In genomic region chr15:79109321-79109934, GRCm38 (mm10) we compare ENCODE assay signal across 8 mouse cellular contexts. TPM values are rescaled to one million over a fixed set of nuclear protein-coding genes. Genes with fewer than 3 reads are reported as not detected.
DNase-seq lines count a peak whose midpoint lies in the region; ATAC-seq and TF ChIP-seq lines count a peak whose summit lies in the region.

No protein-coding gene starts in this region.

- ATAC-seq in forebrain, embryonic 13.5 days = peak; percentile 71
- ATAC-seq in limb, embryonic 15.5 days (ENCODE audit: insufficient number of reproducible peaks, low FRiP score, low TSS enrichment, low read depth) = peak; percentile 21; the same call in 1 of the 2 replicates
- ATAC-seq in neural tube, embryonic 11.5 days (ENCODE audit: insufficient read depth, low FRiP score, low TSS enrichment) = peak; percentile 60

- peaks cover 2% of the 10 kb centered on the region; the same call in 1 of the 2 replicates for H3K27me3 ChIP-seq in forebrain, embryonic 13.5 days
- H3K27me3 ChIP-seq in limb, embryonic 15.5 days = no peaks in the 10 kb centered on the region
- H3K27me3 ChIP-seq in neural tube, embryonic 11.5 days (ENCODE audit: control insufficient read depth, insufficient read depth, low read length) = no peaks in the 10 kb centered on the region

- TF ChIP-seq CTCF in left cerebral cortex, adult 2 months (IDR thresholded peaks at IDR 0.05) = no peak

- WGBS in forebrain, embryonic 13.5 days = under 1% methylated on average over 41 of the region's 46 CpGs
- under 1% methylated on average over 44 of the region's 46 CpGs for WGBS in limb, embryonic 15.5 days
- WGBS in neural tube, embryonic 11.5 days = under 1% methylated on average over 46 of the region's 46 CpGs

- H3K9ac ChIP-seq in forebrain, embryonic 13.5 days = peak overlapping the region; percentile 89
- peak overlapping the region; percentile 96 for H3K9ac ChIP-seq in limb, embryonic 15.5 days
- peak overlapping the region; percentile 91 for H3K9ac ChIP-seq in neural tube, embryonic 11.5 days (ENCODE audit: low read length)

- intact Hi-C loops in left cerebral cortex, adult 2 months (cut with DNase I) = no loop called here
- intact Hi-C loops in left cerebral cortex, postnatal 25 days (cut with DNase I) = no loop called here

- H3K4me3 ChIP-seq in left cerebral cortex, adult 2 months = peak overlapping the region; percentile 71
- H3K4me3 ChIP-seq in forebrain, embryonic 13.5 days = peak overlapping the region; percentile 90
- H3K4me3 ChIP-seq in limb, embryonic 15.5 days = peak overlapping the region; percentile 92
- peak overlapping the region; percentile 81 for H3K4me3 ChIP-seq in neural tube, embryonic 11.5 days (ENCODE audit: low read depth, low read length)

- no peaks in the 10 kb centered on the region for H3K9me3 ChIP-seq in forebrain, embryonic 13.5 days (replicated peaks)
- no peaks in the 10 kb centered on the region for H3K9me3 ChIP-seq in limb, embryonic 15.5 days
- H3K9me3 ChIP-seq in neural tube, embryonic 11.5 days (ENCODE audit: control insufficient read depth, low read length) = no peaks in the 10 kb centered on the region

- peak in 1 of 2 experiments; percentile 32 for DNase-seq in left cerebral cortex, adult 2 months (ENCODE audit: extremely low spot score in 1 of 2, low spot score in 2 of 2)
- DNase-seq in left cerebral cortex, postnatal 25 days (ENCODE audit: low spot score in 2 of 2) = no peak
- DNase-seq in T-cell, adult 2 months (ENCODE audit: low spot score) = peak; percentile 32
- DNase-seq in neural tube, embryonic 11.5 days (ENCODE audit: low spot score) = no peak
- DNase-seq in cerebellum, adult 18-20 months = no peak
- DNase-seq in adrenal gland, adult 18-20 months (ENCODE audit: low spot score in 2 of 2) = no peak

- peak overlapping the region; percentile 96 for H3K4me2 ChIP-seq in forebrain, embryonic 13.5 days
- peak overlapping the region; percentile 91 for H3K4me2 ChIP-seq in limb, embryonic 15.5 days
- peak overlapping the region; percentile 99 for H3K4me2 ChIP-seq in neural tube, embryonic 11.5 days (ENCODE audit: low read depth)

- H3K36me3 ChIP-seq in forebrain, embryonic 13.5 days (ENCODE audit: poor library complexity, severe bottlenecking) = no peaks in the 10 kb centered on the region
- H3K36me3 ChIP-seq in limb, embryonic 15.5 days = peaks cover 7% of the 10 kb centered on the region
- H3K36me3 ChIP-seq in neural tube, embryonic 11.5 days (ENCODE audit: control insufficient read depth, insufficient read depth, low read length) = no peaks in the 10 kb centered on the region

- H3K27ac ChIP-seq in left cerebral cortex, adult 2 months = peak overlapping the region; percentile 80
- H3K27ac ChIP-seq in forebrain, embryonic 13.5 days = peak overlapping the region; percentile 51
- H3K27ac ChIP-seq in limb, embryonic 15.5 days = peak overlapping the region; percentile 93
- H3K27ac ChIP-seq in neural tube, embryonic 11.5 days (ENCODE audit: low read depth, low read length) = peak overlapping the region; percentile 58

- peaks cover 34% of the 10 kb centered on the region for H3K4me1 ChIP-seq in forebrain, embryonic 13.5 days
- peaks cover 38% of the 10 kb centered on the region for H3K4me1 ChIP-seq in limb, embryonic 15.5 days
- peaks cover 4% of the 10 kb centered on the region; the same call in 1 of the 2 replicates for H3K4me1 ChIP-seq in neural tube, embryonic 11.5 days (ENCODE audit: control insufficient read depth, insufficient read depth, low read length)

RNA-seq across cellular contexts. Expression of gene Micall1, which starts 0.7 kb away (rescaled TPM):
- total RNA-seq in left cerebral cortex, adult 2 months (2021) = 10 to 100 TPM; 22.8 to 23.2 TPM
- 10 to 100 TPM; 23.8 to 24.1 TPM for total RNA-seq in left cerebral cortex, postnatal 25 days (2021)
- polyA plus RNA-seq in forebrain, embryonic 13.5 days (2015; fragmentation: Nextera tagmentation; extraction: Ambion mirVana) = 5.4 and 6.5 TPM in 2 replicates
- polyA plus RNA-seq in limb, embryonic 15.5 days (2015; fragmentation: Nextera tagmentation; extraction: Ambion mirVana) = 15.1 and 16.3 TPM in 2 replicates
- 6.8 and 7.9 TPM in 2 replicates for polyA plus RNA-seq in neural tube, embryonic 11.5 days (2014; fragmentation: Nextera tagmentation; extraction: Ambion mirVana)
- 10 to 100 TPM; 39.0 to 45.5 TPM for total RNA-seq in adrenal gland, adult 18-20 months (2021)

RNA-seq across cellular contexts. Expression of gene Polr2f, which starts 31.4 kb away (rescaled TPM):
- 100 to 1,000 TPM; 100 to 103 TPM for total RNA-seq in left cerebral cortex, adult 2 months (2021)
- total RNA-seq in left cerebral cortex, postnatal 25 days (2021) = 100 to 1,000 TPM in 1 of 2 experiments, 10 to 100 TPM in 1; 98.4 to 106 TPM
- 300 and 353 TPM in 2 replicates for polyA plus RNA-seq in forebrain, embryonic 13.5 days (2015; fragmentation: Nextera tagmentation; extraction: Ambion mirVana)
- 295 and 310 TPM in 2 replicates for polyA plus RNA-seq in limb, embryonic 15.5 days (2015; fragmentation: Nextera tagmentation; extraction: Ambion mirVana)
- polyA plus RNA-seq in neural tube, embryonic 11.5 days (2014; fragmentation: Nextera tagmentation; extraction: Ambion mirVana) = 301 and 311 TPM in 2 replicates
- 100 to 1,000 TPM; 137 to 150 TPM for total RNA-seq in adrenal gland, adult 18-20 months (2021)

RNA-seq across cellular contexts. Expression of gene 1700088E04Rik, which starts 31.6 kb away (rescaled TPM):
- total RNA-seq in left cerebral cortex, adult 2 months (2021) = 10 to 100 TPM; 12.0 to 12.9 TPM
- 10 to 100 TPM; 11.7 to 12.2 TPM for total RNA-seq in left cerebral cortex, postnatal 25 days (2021)
- polyA plus RNA-seq in forebrain, embryonic 13.5 days (2015; fragmentation: Nextera tagmentation; extraction: Ambion mirVana) = 12.1 and 13.7 TPM in 2 replicates
- polyA plus RNA-seq in limb, embryonic 15.5 days (2015; fragmentation: Nextera tagmentation; extraction: Ambion mirVana) = 6.3 and 8.5 TPM in 2 replicates
- 8.8 and 9.4 TPM in 2 replicates for polyA plus RNA-seq in neural tube, embryonic 11.5 days (2014; fragmentation: Nextera tagmentation; extraction: Ambion mirVana)
- 1 to 10 TPM; 7.2 to 8.2 TPM for total RNA-seq in adrenal gland, adult 18-20 months (2021)

RNA-seq across cellular contexts. Expression of gene Eif3l, which starts 34.4 kb away (rescaled TPM):
- 10 to 100 TPM; 62.5 to 66.6 TPM for total RNA-seq in left cerebral cortex, adult 2 months (2021)
- 10 to 100 TPM; 66.3 to 69.3 TPM for total RNA-seq in left cerebral cortex, postnatal 25 days (2021)
- 207 and 215 TPM in 2 replicates for polyA plus RNA-seq in forebrain, embryonic 13.5 days (2015; fragmentation: Nextera tagmentation; extraction: Ambion mirVana)
- polyA plus RNA-seq in limb, embryonic 15.5 days (2015; fragmentation: Nextera tagmentation; extraction: Ambion mirVana) = 203 and 206 TPM in 2 replicates
- 250 and 259 TPM in 2 replicates for polyA plus RNA-seq in neural tube, embryonic 11.5 days (2014; fragmentation: Nextera tagmentation; extraction: Ambion mirVana)
- total RNA-seq in adrenal gland, adult 18-20 months (2021) = 100 to 1,000 TPM; 136 to 139 TPM

RNA-seq across cellular contexts. Expression of gene Ankrd54, which starts 46.7 kb away (rescaled TPM):
- 10 to 100 TPM; 19.7 to 19.8 TPM for total RNA-seq in left cerebral cortex, adult 2 months (2021)
- total RNA-seq in left cerebral cortex, postnatal 25 days (2021) = 10 to 100 TPM; 19.1 to 21.1 TPM
- polyA plus RNA-seq in forebrain, embryonic 13.5 days (2015; fragmentation: Nextera tagmentation; extraction: Ambion mirVana) = 53.0 and 53.9 TPM in 2 replicates
- polyA plus RNA-seq in limb, embryonic 15.5 days (2015; fragmentation: Nextera tagmentation; extraction: Ambion mirVana) = 43.9 and 46.6 TPM in 2 replicates
- polyA plus RNA-seq in neural tube, embryonic 11.5 days (2014; fragmentation: Nextera tagmentation; extraction: Ambion mirVana) = 59.5 and 65.6 TPM in 2 replicates
- total RNA-seq in adrenal gland, adult 18-20 months (2021) = 10 to 100 TPM; 23.9 to 26.5 TPM

Comparison
In these comparisons a context has a peak if more than half of its experiments do, and no peak if none do; other contexts are left out.
1. ATAC-seq: peak in every context shown above with its lines; median percentile 71 in forebrain, embryonic 13.5 days; 60 in neural tube, embryonic 11.5 days; 21 in limb, embryonic 15.5 days.